Mouse (Mus musculus): ENCODE results near the gene Abhd14a. TPM values are rescaled to one million over a fixed set of nuclear protein-coding genes. Genes with fewer than 3 reads are reported as not detected.

The Abhd14a gene
- polyA plus RNA-seq, 1 experiment from 2014 or later, result 51.7 TPM

DNA sequence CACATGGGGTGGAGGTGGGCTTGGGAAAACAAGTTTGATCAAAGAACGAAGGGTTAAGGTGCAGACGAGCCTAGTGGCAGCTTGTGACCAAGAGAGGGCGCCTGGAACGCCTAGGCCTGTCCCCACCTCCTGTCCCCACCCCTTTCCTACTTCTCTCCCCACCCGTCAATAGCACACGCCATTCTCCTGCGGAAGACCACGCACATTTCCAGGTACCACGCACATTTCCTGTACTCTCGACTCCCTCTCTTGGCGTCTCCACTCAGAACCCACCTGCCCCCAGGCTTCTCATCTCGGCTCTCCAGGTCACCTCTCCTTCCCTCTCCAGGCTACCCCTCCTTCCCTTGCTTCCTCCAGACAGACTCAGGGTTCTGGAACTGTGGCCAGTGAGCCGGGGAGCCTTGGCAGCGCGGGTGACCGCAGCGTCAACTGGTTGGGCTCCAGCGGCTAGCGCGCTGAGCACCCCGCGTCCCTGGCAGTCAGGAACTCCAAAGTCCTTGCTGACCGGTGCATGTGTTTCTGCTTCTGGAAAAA is 1.1 kb upstream of the Abhd14a start:
- H3K9ac ChIP-seq, result peak overlapping the region; percentile 75
- WGBS, result 2% methylated on average over 23 of the region's 23 CpGs
- H3K4me1 ChIP-seq (replicated peaks), result peaks cover 68% of the 10 kb centered on the region
- peak; percentile 46; the same call in 1 of the 2 replicates for ATAC-seq (ENCODE audit: low FRiP score)
- H3K27me3 ChIP-seq, result 0 out of 2 replicates have a peak, but pooled peaks cover 3% of the 10 kb centered on the region
- no peaks in the 10 kb centered on the region for H3K9me3 ChIP-seq
- H3K27ac ChIP-seq, result peak overlapping the region; percentile 78
- peak overlapping the region; percentile 52 for H3K4me3 ChIP-seq
- H3K4me2 ChIP-seq, result peak overlapping the region; percentile 73
- H3K36me3 ChIP-seq, result no peaks in the 10 kb centered on the region

DNA sequence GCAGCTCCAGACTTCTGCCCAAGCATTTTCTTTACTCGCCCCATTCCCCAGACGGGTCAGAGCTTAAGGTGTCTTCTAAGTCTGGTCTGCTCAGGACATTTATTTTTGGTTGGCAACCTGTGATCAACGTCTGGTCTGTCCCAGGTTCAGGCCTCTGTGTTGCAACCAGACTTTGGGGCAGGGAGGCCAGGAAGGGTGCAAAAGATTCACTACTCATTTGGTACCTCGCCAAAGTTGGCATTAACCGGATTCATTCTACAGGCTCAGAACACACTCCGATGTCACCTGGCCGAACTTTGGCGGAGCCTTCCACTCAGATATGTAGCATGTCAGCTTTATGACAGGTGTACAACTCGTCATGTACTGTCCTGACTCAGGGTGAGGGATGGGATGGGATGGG is 473 bp upstream of the Abhd14a start:
- Histone ChIP-seq H3K4me3 (peak overlapping the region; percentile 52), H3K9ac (peak overlapping the region; percentile 72), H3K36me3 (no peaks in the 10 kb centered on the region), H3K27ac (peak overlapping the region; percentile 65), H3K4me1 (replicated peaks) (peaks cover 64% of the 10 kb centered on the region), H3K27me3 (0 out of 2 replicates have a peak, but pooled peaks cover 3% of the 10 kb centered on the region), H3K9me3 (no peaks in the 10 kb centered on the region), H3K4me2 (peak overlapping the region; percentile 73)
- ATAC-seq (ENCODE audit: low FRiP score), result peak; percentile 38
- whole genome bisulfite sequencing, result 44% methylated on average over 9 of the region's 9 CpGs

DNA sequence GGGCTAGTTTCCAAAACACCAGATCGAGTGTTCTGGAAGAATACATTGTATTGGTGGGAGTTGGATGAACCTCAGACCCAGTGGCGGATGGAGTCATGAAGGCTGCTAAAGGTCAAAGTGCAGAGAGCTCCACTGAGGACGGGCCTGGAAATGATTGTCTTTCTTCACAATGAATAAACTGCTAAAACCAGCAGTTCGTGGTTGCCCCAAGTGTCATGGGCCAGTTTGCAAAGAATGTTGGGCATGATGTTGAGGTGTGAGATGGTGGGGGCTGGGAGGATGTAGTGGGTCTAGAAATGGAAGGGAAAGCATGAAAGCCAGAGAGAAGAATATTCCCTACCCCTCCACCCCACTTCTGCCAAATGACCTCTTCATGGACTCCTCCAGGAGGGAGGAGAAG is 2.6 kb downstream of the Abhd14a start:
- Histone ChIP-seq H3K27me3 (no peaks in the 10 kb centered on the region), H3K9ac (no peak overlapping the region), H3K36me3 (peaks cover 3% of the 10 kb centered on the region; the same call in 1 of the 2 replicates), H3K9me3 (no peaks in the 10 kb centered on the region), H3K27ac (no peak overlapping the region), H3K4me2 (no peak overlapping the region), H3K4me3 (no peak overlapping the region), H3K4me1 (replicated peaks) (peaks cover 40% of the 10 kb centered on the region)
- 70% methylated on average over 4 of the region's 4 CpGs for WGBS
- ATAC-seq (ENCODE audit: low FRiP score), result no peak

DNA sequence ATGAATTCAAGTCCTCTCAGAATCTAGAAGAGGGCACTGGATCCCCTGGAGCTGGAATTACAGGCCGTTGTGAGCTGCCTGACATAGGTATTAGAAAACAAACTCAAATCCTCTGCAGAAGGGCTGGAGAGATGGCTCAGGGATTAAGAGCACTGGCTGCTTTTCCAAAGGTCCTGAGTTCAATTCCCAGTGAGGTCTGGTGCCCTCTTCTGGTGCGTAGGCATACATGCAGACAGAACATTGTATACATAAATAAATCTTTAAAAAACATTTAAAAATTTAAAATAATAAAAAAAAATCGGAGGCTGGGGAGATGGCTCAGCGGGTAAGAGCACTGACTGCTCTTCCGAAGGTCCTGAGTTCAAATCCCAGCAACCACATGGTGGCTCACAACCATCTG is 4.8 kb downstream of the Abhd14a start:
- Histone ChIP-seq H3K9ac (no peak overlapping the region), H3K36me3 (peaks cover 3% of the 10 kb centered on the region; the same call in 1 of the 2 replicates), H3K4me1 (replicated peaks) (peaks cover 35% of the 10 kb centered on the region), H3K27ac (no peak overlapping the region), H3K4me2 (no peak overlapping the region), H3K4me3 (no peak overlapping the region), H3K9me3 (no peaks in the 10 kb centered on the region), H3K27me3 (no peaks in the 10 kb centered on the region)
- 88% methylated on average over 5 of the region's 5 CpGs for WGBS
- ATAC-seq (ENCODE audit: low FRiP score), result no peak

DNA sequence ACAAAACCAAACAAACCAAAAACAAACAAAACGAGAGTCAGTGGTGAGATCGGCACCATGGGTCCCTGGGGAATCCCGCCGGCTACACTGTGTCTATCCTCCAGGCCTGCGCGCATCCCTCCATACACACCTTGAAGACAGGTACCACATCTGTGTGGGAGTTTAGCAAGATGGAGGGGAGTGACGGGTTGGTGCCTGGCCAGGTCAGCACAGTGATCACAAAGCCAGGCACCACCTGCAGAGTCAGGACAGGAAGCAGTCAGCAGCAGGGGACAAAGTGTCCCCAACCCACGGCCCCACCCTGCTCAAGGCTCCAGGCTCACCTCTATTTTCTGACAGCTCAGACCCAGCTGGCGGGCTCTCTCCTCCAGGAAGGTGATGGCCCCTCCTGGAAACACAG is 10.9 kb downstream of the Abhd14a start:
- Histone ChIP-seq H3K4me1 (replicated peaks) (peaks cover 28% of the 10 kb centered on the region), H3K4me2 (no peak overlapping the region), H3K9ac (no peak overlapping the region; the same call in 1 of the 2 replicates), H3K9me3 (no peaks in the 10 kb centered on the region), H3K36me3 (peaks cover 30% of the 10 kb centered on the region), H3K4me3 (no peak overlapping the region), H3K27ac (no peak overlapping the region), H3K27me3 (no peaks in the 10 kb centered on the region)
- no peak for ATAC-seq (ENCODE audit: low FRiP score)
- 87% methylated on average over 9 of the region's 9 CpGs for WGBS

- Histone ChIP-seq H3K9ac (no peak overlapping the region), H3K27me3 (no peaks in the 10 kb centered on the region), H3K27ac (no peak overlapping the region), H3K4me1 (replicated peaks) (peaks cover 35% of the 10 kb centered on the region), H3K4me3 (no peak overlapping the region), H3K4me2 (no peak overlapping the region), H3K36me3 (peaks cover 35% of the 10 kb centered on the region), H3K9me3 (no peaks in the 10 kb centered on the region)
- 86% methylated on average over 6 of the region's 7 CpGs for WGBS
- no peak for ATAC-seq (ENCODE audit: low FRiP score)
Observed at GRCm38 (mm10) chr9:106433389-106433788, 14.1 kb downstream of the Abhd14a start.

DNA sequence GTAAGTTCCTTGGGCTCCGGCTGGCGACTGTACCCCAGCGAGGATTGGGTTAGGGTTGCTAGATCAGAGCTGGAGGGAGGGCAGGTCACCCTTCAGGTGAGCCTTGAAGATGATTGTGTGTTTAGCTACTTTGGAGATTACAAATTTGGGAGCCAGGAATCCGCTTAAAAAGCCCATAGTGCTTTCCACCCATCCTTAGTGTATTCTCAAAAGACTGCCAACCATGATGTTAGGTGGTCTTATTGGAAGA is 17.5 kb downstream of the Abhd14a start:
- peak overlapping the region; percentile 99 for H3K9ac ChIP-seq
- H3K27ac ChIP-seq, result peak overlapping the region; percentile 96
- peak overlapping the region; percentile 93 for H3K4me2 ChIP-seq
- ATAC-seq (ENCODE audit: low FRiP score), result no peak
- no peaks in the 10 kb centered on the region for H3K9me3 ChIP-seq
- WGBS, result 0% methylated on average over 4 of the region's 4 CpGs
- no peaks in the 10 kb centered on the region for H3K27me3 ChIP-seq
- H3K4me1 ChIP-seq (replicated peaks), result peaks cover 17% of the 10 kb centered on the region
- peak overlapping the region; percentile 87 for H3K4me3 ChIP-seq
- peaks cover 35% of the 10 kb centered on the region for H3K36me3 ChIP-seq

DNA sequence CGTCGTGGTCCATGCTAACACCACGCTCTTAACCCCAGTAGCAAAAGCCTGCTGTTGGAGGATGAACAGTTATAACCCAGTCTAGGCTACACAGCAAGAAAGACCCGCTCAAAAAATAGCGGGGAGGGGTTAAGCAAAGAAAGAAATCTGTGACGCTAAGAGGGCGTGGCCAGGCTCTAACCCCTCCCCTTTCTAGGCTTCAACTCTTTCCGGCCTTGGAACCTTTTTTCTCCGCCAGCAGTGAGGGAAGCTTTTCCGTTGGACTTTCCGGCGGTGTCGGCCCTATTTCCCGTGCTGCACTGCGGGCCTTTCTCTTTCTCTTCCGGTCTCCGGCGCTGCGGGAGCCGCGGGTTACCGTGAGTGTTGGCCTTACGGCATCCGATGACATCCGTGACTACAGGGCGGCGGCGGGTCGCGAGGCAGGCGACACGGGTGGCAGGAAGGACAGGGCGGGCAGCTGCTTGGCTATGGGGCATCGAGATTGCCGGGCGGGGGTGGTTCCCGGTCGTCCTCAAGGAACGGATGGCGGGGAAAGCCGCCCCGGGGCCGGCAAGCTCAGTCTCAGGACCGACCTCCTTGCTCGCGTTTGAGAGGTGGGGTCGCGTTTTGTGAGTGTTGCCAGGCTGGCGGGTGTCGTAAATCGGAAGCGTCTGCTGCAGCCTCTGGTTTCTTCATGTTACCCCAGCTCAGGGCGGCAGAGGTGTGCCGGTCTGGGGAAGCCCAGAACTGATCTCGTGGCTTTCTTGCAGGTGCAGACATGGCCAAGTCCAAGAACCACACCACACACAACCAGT is 18.1 kb downstream of the Abhd14a start, which contains the start of gene Rpl29:
Gene Rpl29, plus strand, starts transcription at position 234 of the 794 bp plus-strand sequence.
- ATAC-seq (ENCODE audit: low FRiP score), result peak; percentile 91
- Histone ChIP-seq H3K27me3 (no peaks in the 10 kb centered on the region), H3K9ac (peak within 1 kb of the TSS; percentile 99), H3K4me2 (peak within 1 kb of the TSS; percentile 93), H3K4me1 (replicated peaks) (peaks cover 17% of the 10 kb centered on the region), H3K4me3 (peak within 1 kb of the TSS; percentile 87), H3K9me3 (no peaks in the 10 kb centered on the region), H3K36me3 (peaks cover 35% of the 10 kb centered on the region), H3K27ac (peak within 1 kb of the TSS; percentile 96)
- under 1% methylated on average over 55 of the region's 55 CpGs for WGBS

DNA sequence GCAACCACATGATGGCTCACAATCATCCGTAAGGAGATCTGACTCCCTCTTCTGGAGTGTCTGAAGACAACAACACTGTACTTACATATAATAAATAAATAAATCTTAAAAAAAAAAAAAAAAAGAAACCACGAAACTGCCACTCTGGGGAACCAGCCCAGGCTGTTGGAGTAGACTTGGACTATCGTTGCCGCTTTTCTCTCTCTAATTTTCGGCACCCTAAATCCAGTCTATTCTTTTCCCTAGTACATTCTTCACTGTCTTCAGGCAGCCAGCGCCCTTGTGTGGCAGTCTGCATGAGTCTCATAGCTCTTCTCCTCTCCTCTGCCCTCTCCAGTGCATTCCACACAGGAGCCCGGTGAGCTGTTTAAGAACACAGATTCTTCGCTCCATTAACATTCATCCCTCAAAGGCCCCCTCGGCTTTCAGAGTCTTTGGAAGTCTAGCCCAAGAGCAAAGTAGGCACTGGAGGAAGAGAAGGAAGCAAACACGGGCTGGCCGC is 18.7 kb downstream of the Abhd14a start:
- Histone ChIP-seq H3K27me3 (no peaks in the 10 kb centered on the region), H3K9ac (peak overlapping the region; percentile 72), H3K4me3 (peak overlapping the region; percentile 87), H3K36me3 (peaks cover 29% of the 10 kb centered on the region), H3K27ac (peak overlapping the region; percentile 96), H3K9me3 (no peaks in the 10 kb centered on the region), H3K4me2 (peak overlapping the region; percentile 93), H3K4me1 (replicated peaks) (peaks cover 17% of the 10 kb centered on the region)
- WGBS, result 18% methylated on average over 11 of the region's 11 CpGs
- ATAC-seq (ENCODE audit: low FRiP score), result peak; percentile 74

DNA sequence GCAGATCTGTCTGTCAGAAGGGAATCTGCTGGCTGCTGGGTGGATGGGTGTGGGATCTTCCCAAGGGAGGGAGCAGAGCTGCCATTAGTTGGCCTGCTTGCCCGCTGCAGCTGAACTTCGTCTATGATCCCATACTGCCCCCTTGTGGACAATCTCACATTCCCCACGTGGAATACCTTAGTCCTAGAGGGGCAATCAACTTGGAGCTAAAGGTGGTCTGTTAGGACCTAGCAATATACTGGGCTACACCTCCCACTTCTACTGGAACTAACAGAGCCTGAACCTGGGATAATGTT is 25.7 kb downstream of the Abhd14a start:
- H3K36me3 ChIP-seq, result no peaks in the 10 kb centered on the region
- no peak overlapping the region for H3K27ac ChIP-seq
- WGBS, result 0% methylated on average over 3 of the region's 3 CpGs
- H3K4me2 ChIP-seq, result peak overlapping the region; percentile 34
- no peak overlapping the region; the same call in 1 of the 2 replicates for H3K4me3 ChIP-seq
- peak; percentile 56 for ATAC-seq (ENCODE audit: low FRiP score)
- H3K4me1 ChIP-seq (replicated peaks), result peaks cover 40% of the 10 kb centered on the region
- no peaks in the 10 kb centered on the region for H3K9me3 ChIP-seq
- 0 out of 2 replicates have a peak, but pooled peaks cover 7% of the 10 kb centered on the region for H3K27me3 ChIP-seq
- H3K9ac ChIP-seq, result no peak overlapping the region

GRCm38 (mm10) chr9:106421033-106421864 is 26.2 kb downstream of the Abhd14a start:
- H3K4me2 ChIP-seq, result peak overlapping the region; percentile 34
- H3K9ac ChIP-seq, result peak overlapping the region; percentile 46; the same call in 1 of the 2 replicates
- H3K9me3 ChIP-seq, result no peaks in the 10 kb centered on the region
- no peaks in the 10 kb centered on the region for H3K36me3 ChIP-seq
- no peak overlapping the region; the same call in 1 of the 2 replicates for H3K4me3 ChIP-seq
- 0 out of 2 replicates have a peak overlapping the region, but pooled peaks have one; percentile 35 for H3K27ac ChIP-seq
- H3K4me1 ChIP-seq (replicated peaks), result peaks cover 40% of the 10 kb centered on the region
- peak; percentile 26; the same call in 1 of the 2 replicates for ATAC-seq (ENCODE audit: low FRiP score)
- H3K27me3 ChIP-seq, result 0 out of 2 replicates have a peak, but pooled peaks cover 7% of the 10 kb centered on the region
- 6% methylated on average over 18 of the region's 18 CpGs for WGBS

- H3K4me1 ChIP-seq (replicated peaks), result peaks cover 40% of the 10 kb centered on the region
- H3K4me2 ChIP-seq, result peak overlapping the region; percentile 34
- no peak overlapping the region for H3K4me3 ChIP-seq
- 0 out of 2 replicates have a peak overlapping the region, but pooled peaks have one; percentile 35 for H3K27ac ChIP-seq
- H3K36me3 ChIP-seq, result no peaks in the 10 kb centered on the region
- peak overlapping the region; percentile 46; the same call in 1 of the 2 replicates for H3K9ac ChIP-seq
- H3K9me3 ChIP-seq, result no peaks in the 10 kb centered on the region
- 0% methylated on average over 2 of the region's 2 CpGs for WGBS
- peak; percentile 11; the same call in 1 of the 2 replicates for ATAC-seq (ENCODE audit: low FRiP score)
- 0 out of 2 replicates have a peak, but pooled peaks cover 7% of the 10 kb centered on the region for H3K27me3 ChIP-seq
Observed at GRCm38 (mm10) chr9:106420608-106421007, 26.9 kb downstream of the Abhd14a start.

Data from hindbrain, embryonic 13.5 days (tissue).